Mouse (Mus musculus): Measurements from ENCODE around the gene Vezt. TPM values are rescaled to one million over a fixed set of nuclear protein-coding genes. Genes with fewer than 3 reads are reported as not detected.

Vezt gene
- 28.6 and 29.8 TPM in 2 replicates for polyA plus RNA-seq (2015; fragmentation: Nextera tagmentation; extraction: Ambion mirVana)

- Histone ChIP-seq H3K4me2 (peak within 1 kb of the TSS; percentile 76), H3K9ac (peak within 1 kb of the TSS; percentile 88), H3K4me1 (peaks cover 19% of the 10 kb centered on the region), H3K36me3 (0 out of 2 replicates have a peak, but pooled peaks cover 1% of the 10 kb centered on the region), H3K27me3 (no peaks in the 10 kb centered on the region), H3K9me3 (no peaks in the 10 kb centered on the region), H3K27ac (peak within 1 kb of the TSS; percentile 69), H3K4me3 (peak within 1 kb of the TSS; percentile 90)
- peak; percentile 99 for ATAC-seq (ENCODE audit: insufficient number of reproducible peaks, insufficient read depth, low FRiP score, low TSS enrichment, low read depth)
- WGBS, result under 1% methylated on average over 74 of the region's 77 CpGs
Observed at GRCm38 (mm10) chr10:94035658-94036374, at the start of gene Vezt, which contains the start of gene Fgd6. Gene Vezt (minus strand): TSS chr10:94035817. Gene Fgd6 (plus strand): TSS chr10:94036001.

DNA sequence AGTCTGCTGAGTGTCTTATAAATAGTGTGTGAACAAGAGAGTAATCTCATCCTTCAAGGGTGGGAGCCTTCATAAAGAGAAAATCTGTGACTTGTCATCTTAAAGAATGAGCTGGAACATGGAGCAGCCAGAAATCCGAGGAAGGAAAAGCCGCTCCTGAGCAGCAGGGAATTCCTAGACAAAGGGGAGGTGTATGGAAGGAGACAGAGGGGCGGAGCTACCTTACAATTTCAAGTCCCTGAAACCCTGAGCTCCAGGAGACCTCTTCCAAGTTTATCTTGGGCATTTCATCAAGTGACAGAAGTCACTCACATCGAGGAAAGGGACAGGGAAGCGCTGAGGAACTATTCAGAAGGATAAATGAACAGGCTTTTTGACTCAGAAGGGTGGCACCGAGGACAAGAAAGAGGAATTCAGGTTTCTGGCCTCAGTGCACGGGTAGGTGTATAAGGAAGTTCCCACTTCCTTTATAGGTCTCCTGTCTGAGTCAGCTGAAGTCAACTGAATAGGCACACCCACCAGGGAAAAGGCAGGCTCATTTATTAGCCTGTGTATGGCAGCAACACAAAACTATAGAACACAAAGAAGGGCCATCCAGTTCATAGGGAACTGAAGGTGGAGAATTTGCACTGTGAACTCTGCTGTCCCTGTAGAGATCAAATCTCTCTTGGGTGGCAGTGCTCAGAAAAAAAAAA lies 46.6 kb upstream of the Vezt start:
- H3K9ac ChIP-seq, result no peak overlapping the region
- WGBS, result 51% methylated on average over 7 of the region's 7 CpGs
- no peak overlapping the region for H3K4me2 ChIP-seq
- no peaks in the 10 kb centered on the region for H3K36me3 ChIP-seq
- no peaks in the 10 kb centered on the region for H3K27me3 ChIP-seq
- ATAC-seq (ENCODE audit: insufficient number of reproducible peaks, insufficient read depth, low FRiP score, low TSS enrichment, low read depth), result no peak
- H3K27ac ChIP-seq, result no peak overlapping the region
- peaks cover 3% of the 10 kb centered on the region for H3K4me1 ChIP-seq
- no peaks in the 10 kb centered on the region for H3K9me3 ChIP-seq
- no peak overlapping the region for H3K4me3 ChIP-seq

DNA sequence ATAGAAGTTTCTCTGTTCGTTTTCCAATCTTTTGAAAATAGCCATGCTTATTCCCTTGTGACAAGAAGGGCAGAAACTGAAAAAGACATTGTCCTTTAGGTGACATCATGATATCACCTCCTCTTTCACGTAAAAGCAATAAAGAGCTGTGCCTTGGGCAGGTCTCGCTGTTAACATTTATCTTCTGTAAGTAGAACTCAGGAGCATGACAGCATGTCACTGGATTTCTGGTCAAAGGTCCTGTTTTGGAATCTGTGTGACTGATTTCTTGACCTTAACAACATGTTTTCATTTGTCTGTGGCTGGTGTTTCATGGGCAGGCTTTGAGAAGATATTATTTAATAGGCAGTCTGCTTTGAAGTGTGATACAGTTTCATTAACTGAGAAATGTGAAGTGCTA lies 45.1 kb upstream of the Vezt start:
- Histone ChIP-seq H3K9ac (no peak overlapping the region), H3K4me3 (no peak overlapping the region), H3K27ac (no peak overlapping the region), H3K36me3 (no peaks in the 10 kb centered on the region), H3K4me1 (no peaks in the 10 kb centered on the region), H3K9me3 (no peaks in the 10 kb centered on the region), H3K4me2 (no peak overlapping the region), H3K27me3 (no peaks in the 10 kb centered on the region)
- 58% methylated on average over 3 of the region's 3 CpGs for WGBS
- no peak for ATAC-seq (ENCODE audit: insufficient number of reproducible peaks, insufficient read depth, low FRiP score, low TSS enrichment, low read depth)

- ATAC-seq (ENCODE audit: insufficient number of reproducible peaks, insufficient read depth, low FRiP score, low TSS enrichment, low read depth), result no peak
- peaks cover 10% of the 10 kb centered on the region for H3K4me1 ChIP-seq
- no peak overlapping the region for H3K4me3 ChIP-seq
- H3K36me3 ChIP-seq, result peaks cover 5% of the 10 kb centered on the region; the same call in 1 of the 2 replicates
- H3K4me2 ChIP-seq, result no peak overlapping the region
- WGBS, result 58% methylated on average over 14 of the region's 14 CpGs
- no peak overlapping the region for H3K27ac ChIP-seq
- H3K27me3 ChIP-seq, result no peaks in the 10 kb centered on the region
- H3K9ac ChIP-seq, result no peak overlapping the region
- no peaks in the 10 kb centered on the region for H3K9me3 ChIP-seq
Observed at GRCm38 (mm10) chr10:94076966-94077825, 41.6 kb upstream of the Vezt start.

DNA sequence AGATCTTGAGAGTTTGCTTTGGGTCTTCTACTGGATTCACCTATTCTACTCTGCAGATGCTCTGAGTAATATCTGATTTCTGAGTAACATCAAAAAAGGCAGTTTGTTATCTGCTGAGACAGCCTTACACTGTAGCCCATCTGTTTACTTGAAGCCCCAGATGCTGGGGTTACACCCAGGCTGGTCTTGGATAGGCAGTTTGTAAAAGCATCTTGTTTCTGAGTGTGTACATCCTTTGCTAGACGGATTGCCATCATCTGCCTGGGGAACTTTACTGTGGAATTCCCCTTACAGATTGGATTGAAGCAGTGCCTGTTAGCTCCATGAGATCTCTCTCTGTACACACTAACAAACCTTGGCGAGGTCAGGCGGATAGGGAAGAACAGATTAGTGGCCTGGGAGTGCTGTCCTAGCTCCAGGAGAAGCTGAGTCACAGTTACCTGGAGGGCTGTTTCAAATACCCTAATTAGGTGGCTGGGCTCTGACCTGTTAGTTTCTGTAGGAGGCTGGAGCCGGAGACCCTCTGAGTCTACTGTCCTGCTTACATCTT lies 37.4 kb upstream of the Vezt start:
- 46% methylated on average over 4 of the region's 4 CpGs for WGBS
- H3K36me3 ChIP-seq, result peaks cover 5% of the 10 kb centered on the region; the same call in 1 of the 2 replicates
- H3K27ac ChIP-seq, result no peak overlapping the region; the same call in 1 of the 2 replicates
- H3K9ac ChIP-seq, result no peak overlapping the region
- no peak overlapping the region for H3K4me3 ChIP-seq
- no peaks in the 10 kb centered on the region for H3K9me3 ChIP-seq
- no peak overlapping the region for H3K4me2 ChIP-seq
- no peaks in the 10 kb centered on the region for H3K27me3 ChIP-seq
- ATAC-seq (ENCODE audit: insufficient number of reproducible peaks, insufficient read depth, low FRiP score, low TSS enrichment, low read depth), result no peak
- H3K4me1 ChIP-seq, result peaks cover 14% of the 10 kb centered on the region

- H3K36me3 ChIP-seq, result peaks cover 5% of the 10 kb centered on the region; the same call in 1 of the 2 replicates
- no peak overlapping the region for H3K9ac ChIP-seq
- WGBS, result 36% methylated on average over 10 of the region's 10 CpGs
- H3K4me1 ChIP-seq, result peaks cover 14% of the 10 kb centered on the region
- no peak overlapping the region for H3K4me2 ChIP-seq
- no peak overlapping the region; the same call in 1 of the 2 replicates for H3K27ac ChIP-seq
- H3K4me3 ChIP-seq, result no peak overlapping the region
- H3K27me3 ChIP-seq, result no peaks in the 10 kb centered on the region
- peak; percentile 52; the same call in 1 of the 2 replicates for ATAC-seq (ENCODE audit: insufficient number of reproducible peaks, insufficient read depth, low FRiP score, low TSS enrichment, low read depth)
- no peaks in the 10 kb centered on the region for H3K9me3 ChIP-seq
Observed at GRCm38 (mm10) chr10:94072261-94072915, 36.8 kb upstream of the Vezt start.

DNA sequence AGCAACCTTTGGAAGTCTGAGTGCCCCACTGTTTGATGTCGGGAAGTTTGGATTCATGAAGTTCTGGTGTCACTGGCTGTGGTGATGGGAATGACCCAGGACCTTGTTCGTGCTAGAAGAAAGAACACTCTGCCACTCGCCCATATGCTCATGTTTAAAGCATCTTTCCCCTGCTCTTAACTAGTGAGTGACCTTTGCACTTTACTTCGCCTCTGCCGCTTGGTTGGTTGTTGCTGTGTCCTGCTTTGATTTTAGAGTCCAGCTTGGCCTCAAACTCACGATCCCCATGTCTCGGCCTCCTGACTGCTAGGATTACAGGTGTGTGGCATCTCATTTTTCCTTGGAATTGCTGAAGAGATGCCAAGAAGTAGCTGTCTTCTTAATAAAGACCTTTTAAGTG lies 36.0 kb upstream of the Vezt start:
- no peak overlapping the region for H3K9ac ChIP-seq
- H3K9me3 ChIP-seq, result no peaks in the 10 kb centered on the region
- no peak overlapping the region for H3K4me3 ChIP-seq
- 64% methylated on average over 7 of the region's 7 CpGs for WGBS
- no peaks in the 10 kb centered on the region for H3K27me3 ChIP-seq
- no peak overlapping the region for H3K4me2 ChIP-seq
- peaks cover 14% of the 10 kb centered on the region for H3K4me1 ChIP-seq
- no peak overlapping the region for H3K27ac ChIP-seq
- H3K36me3 ChIP-seq, result peaks cover 5% of the 10 kb centered on the region; the same call in 1 of the 2 replicates
- no peak for ATAC-seq (ENCODE audit: insufficient number of reproducible peaks, insufficient read depth, low FRiP score, low TSS enrichment, low read depth)

DNA sequence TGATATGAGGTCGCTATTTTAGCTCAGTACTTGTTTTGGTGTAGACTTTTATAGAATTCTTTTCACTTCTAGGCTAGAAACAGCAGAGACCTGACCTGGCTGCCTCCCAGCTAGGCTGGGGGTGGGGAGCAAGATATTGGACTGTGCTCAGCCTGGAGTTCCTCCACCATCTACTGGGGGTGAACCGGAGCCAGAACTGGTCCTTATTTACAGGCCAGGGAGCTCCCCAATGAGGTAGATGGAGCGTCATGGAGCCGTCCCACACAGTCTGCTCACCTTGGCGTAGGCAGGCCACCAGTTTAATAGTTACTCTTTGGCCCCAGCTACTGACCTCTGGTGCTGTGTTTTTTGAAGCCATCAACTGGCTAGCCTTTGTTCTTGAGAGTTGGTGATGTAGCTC lies 33.1 kb upstream of the Vezt start:
- Histone ChIP-seq H3K4me1 (peaks cover 19% of the 10 kb centered on the region), H3K27me3 (no peaks in the 10 kb centered on the region), H3K4me2 (no peak overlapping the region), H3K36me3 (no peaks in the 10 kb centered on the region), H3K9ac (no peak overlapping the region), H3K9me3 (no peaks in the 10 kb centered on the region), H3K27ac (no peak overlapping the region), H3K4me3 (no peak overlapping the region)
- WGBS, result 90% methylated on average over 5 of the region's 5 CpGs
- ATAC-seq (ENCODE audit: insufficient number of reproducible peaks, insufficient read depth, low FRiP score, low TSS enrichment, low read depth), result no peak

DNA sequence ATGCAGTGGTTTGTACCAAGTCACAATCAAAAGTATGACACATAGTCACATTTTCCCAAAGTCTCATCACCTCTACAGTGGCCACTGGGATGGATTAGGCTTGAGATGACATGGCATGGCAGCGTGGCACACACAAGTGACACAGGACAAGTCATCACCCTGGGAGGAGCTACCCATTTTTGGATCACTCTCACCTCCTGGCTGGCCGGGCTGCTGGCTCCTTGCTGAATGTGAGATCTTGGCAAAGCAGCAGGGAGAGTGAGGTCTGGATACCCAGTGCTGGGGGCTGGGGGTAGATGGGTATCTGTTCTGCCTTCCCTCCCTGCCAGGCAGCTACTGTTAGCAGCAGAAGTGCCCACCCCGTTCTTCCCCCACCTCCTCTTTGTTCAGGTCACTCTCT lies 31.3 kb upstream of the Vezt start:
- H3K36me3 ChIP-seq, result no peaks in the 10 kb centered on the region
- no peaks in the 10 kb centered on the region for H3K27me3 ChIP-seq
- no peak overlapping the region for H3K4me2 ChIP-seq
- no peak for ATAC-seq (ENCODE audit: insufficient number of reproducible peaks, insufficient read depth, low FRiP score, low TSS enrichment, low read depth)
- H3K9ac ChIP-seq, result no peak overlapping the region
- no peaks in the 10 kb centered on the region for H3K9me3 ChIP-seq
- 63% methylated on average over 3 of the region's 3 CpGs for WGBS
- no peak overlapping the region for H3K27ac ChIP-seq
- no peak overlapping the region for H3K4me3 ChIP-seq
- H3K4me1 ChIP-seq, result peaks cover 17% of the 10 kb centered on the region

GRCm38 (mm10) chr10:94062357-94062756 lies 26.7 kb upstream of the Vezt start:
- H3K27ac ChIP-seq, result no peak overlapping the region
- H3K9me3 ChIP-seq, result no peaks in the 10 kb centered on the region
- no peaks in the 10 kb centered on the region for H3K27me3 ChIP-seq
- ATAC-seq (ENCODE audit: insufficient number of reproducible peaks, insufficient read depth, low FRiP score, low TSS enrichment, low read depth), result no peak
- no peak overlapping the region for H3K4me3 ChIP-seq
- no peaks in the 10 kb centered on the region for H3K36me3 ChIP-seq
- H3K9ac ChIP-seq, result no peak overlapping the region
- H3K4me1 ChIP-seq, result peaks cover 16% of the 10 kb centered on the region
- H3K4me2 ChIP-seq, result no peak overlapping the region
- 53% methylated on average over 5 of the region's 5 CpGs for WGBS

- Histone ChIP-seq H3K4me2 (no peak overlapping the region), H3K36me3 (no peaks in the 10 kb centered on the region), H3K4me1 (peaks cover 16% of the 10 kb centered on the region), H3K9ac (no peak overlapping the region), H3K27ac (no peak overlapping the region), H3K9me3 (no peaks in the 10 kb centered on the region), H3K4me3 (no peak overlapping the region), H3K27me3 (no peaks in the 10 kb centered on the region)
- 76% methylated on average over 8 of the region's 8 CpGs for WGBS
- ATAC-seq (ENCODE audit: insufficient number of reproducible peaks, insufficient read depth, low FRiP score, low TSS enrichment, low read depth), result no peak
Observed at GRCm38 (mm10) chr10:94060190-94060589, 24.6 kb upstream of the Vezt start.

All from embryonic facial prominence, embryonic 13.5 days (tissue).